In genomic region chr16:35871898-35872297, GRCm38 (mm10) we compare ENCODE assay signal across 8 mouse cellular contexts. TPM values are rescaled to one million over a fixed set of nuclear protein-coding genes. Genes with fewer than 3 reads are reported as not detected.
A peak's percentile ranks its signal among the peaks of the same experiment; 100 is the strongest.
DNase-seq lines count a peak whose midpoint lies in the region; ATAC-seq lines count a peak whose summit lies in the region.

No protein-coding gene starts in this region.

- DNase-seq in kidney, adult 9 months = no peak
- DNase-seq in embryonic facial prominence, embryonic 11.5 days (ENCODE audit: low spot score) = no peak
- no peak for DNase-seq in right cerebral cortex, adult 2 months (ENCODE audit: low spot score in 2 of 2)
- no peak for DNase-seq in left cerebral cortex, postnatal 4 days
- DNase-seq in kidney, postnatal 4 days = no peak

- H3K27me3 ChIP-seq in kidney, embryonic 15.5 days = peaks cover 38% of the 10 kb centered on the region
- peaks cover 16% of the 10 kb centered on the region for H3K27me3 ChIP-seq in embryonic facial prominence, embryonic 11.5 days (ENCODE audit: control insufficient read depth, insufficient read depth, low read length)
- peaks cover 7% of the 10 kb centered on the region for H3K27me3 ChIP-seq in hindbrain, embryonic 16.5 days (replicated peaks; ENCODE audit: control insufficient read depth, insufficient read depth, low read length)
- H3K27me3 ChIP-seq in midbrain, embryonic 13.5 days = peaks cover 38% of the 10 kb centered on the region

- no peak overlapping the region for H3K27ac ChIP-seq in kidney, embryonic 15.5 days
- no peak overlapping the region for H3K27ac ChIP-seq in embryonic facial prominence, embryonic 11.5 days (replicated peaks; ENCODE audit: low read depth, low read length)
- no peak overlapping the region for H3K27ac ChIP-seq in hindbrain, embryonic 16.5 days (ENCODE audit: low read depth, low read length)
- no peak overlapping the region for H3K27ac ChIP-seq in midbrain, embryonic 13.5 days

- WGBS in kidney, embryonic 15.5 days = 25% methylated on average over 12 of the region's 12 CpGs
- WGBS in embryonic facial prominence, embryonic 11.5 days = 17% methylated on average over 12 of the region's 12 CpGs
- 26% methylated on average over 12 of the region's 12 CpGs for WGBS in hindbrain, embryonic 16.5 days
- 25% methylated on average over 12 of the region's 12 CpGs for WGBS in midbrain, embryonic 13.5 days

- H3K4me3 ChIP-seq in kidney, embryonic 15.5 days (replicated peaks) = peak overlapping the region; percentile 59
- no peak overlapping the region for H3K4me3 ChIP-seq in embryonic facial prominence, embryonic 11.5 days (ENCODE audit: low read depth, low read length)
- peak overlapping the region; percentile 60; the same call in 1 of the 2 replicates for H3K4me3 ChIP-seq in hindbrain, embryonic 16.5 days (ENCODE audit: low read length)
- peak overlapping the region; percentile 46; the same call in 1 of the 2 replicates for H3K4me3 ChIP-seq in midbrain, embryonic 13.5 days (replicated peaks)

- ATAC-seq in kidney, embryonic 15.5 days (replicated peaks; ENCODE audit: low FRiP score) = 0 out of 2 replicates have a peak, but pooled peaks have one; percentile 22
- ATAC-seq in embryonic facial prominence, embryonic 11.5 days (replicated peaks; ENCODE audit: insufficient number of reproducible peaks, low FRiP score, low TSS enrichment, low read depth) = no peak
- no peak for ATAC-seq in hindbrain, embryonic 16.5 days
- no peak for ATAC-seq in midbrain, embryonic 13.5 days

- peaks cover 13% of the 10 kb centered on the region for H3K4me1 ChIP-seq in kidney, embryonic 15.5 days
- peaks cover 3% of the 10 kb centered on the region; the same call in 1 of the 2 replicates for H3K4me1 ChIP-seq in embryonic facial prominence, embryonic 11.5 days (ENCODE audit: control insufficient read depth, insufficient read depth, low read length)
- peaks cover 3% of the 10 kb centered on the region for H3K4me1 ChIP-seq in hindbrain, embryonic 16.5 days (ENCODE audit: control insufficient read depth, insufficient read depth, low read depth, low read length)
- peaks cover 13% of the 10 kb centered on the region for H3K4me1 ChIP-seq in midbrain, embryonic 13.5 days (replicated peaks)

- H3K4me2 ChIP-seq in kidney, embryonic 15.5 days = peak overlapping the region; percentile 94
- peak overlapping the region; percentile 91; the same call in 1 of the 2 replicates for H3K4me2 ChIP-seq in embryonic facial prominence, embryonic 11.5 days (ENCODE audit: low read depth, low read length)
- H3K4me2 ChIP-seq in hindbrain, embryonic 16.5 days (ENCODE audit: low read length) = peak overlapping the region; percentile 99
- peak overlapping the region; percentile 70 for H3K4me2 ChIP-seq in midbrain, embryonic 13.5 days (replicated peaks)

- intact Hi-C loops in left cerebral cortex, postnatal 4 days (cut with DNase I) = no loop called here

- H3K9me3 ChIP-seq in kidney, embryonic 15.5 days (replicated peaks) = no peaks in the 10 kb centered on the region
- no peaks in the 10 kb centered on the region for H3K9me3 ChIP-seq in embryonic facial prominence, embryonic 11.5 days (replicated peaks; ENCODE audit: control insufficient read depth, low read length)
- H3K9me3 ChIP-seq in hindbrain, embryonic 16.5 days (ENCODE audit: control insufficient read depth, low read length) = no peaks in the 10 kb centered on the region
- H3K9me3 ChIP-seq in midbrain, embryonic 13.5 days = no peaks in the 10 kb centered on the region

- no peaks in the 10 kb centered on the region for H3K36me3 ChIP-seq in kidney, embryonic 15.5 days
- no peaks in the 10 kb centered on the region for H3K36me3 ChIP-seq in embryonic facial prominence, embryonic 11.5 days (replicated peaks; ENCODE audit: control insufficient read depth, insufficient read depth, low read depth, low read length)
- no peaks in the 10 kb centered on the region for H3K36me3 ChIP-seq in hindbrain, embryonic 16.5 days (ENCODE audit: control insufficient read depth, insufficient read depth, low read length)
- H3K36me3 ChIP-seq in midbrain, embryonic 13.5 days = no peaks in the 10 kb centered on the region

- H3K9ac ChIP-seq in kidney, embryonic 15.5 days = no peak overlapping the region
- no peak overlapping the region for H3K9ac ChIP-seq in embryonic facial prominence, embryonic 11.5 days (replicated peaks; ENCODE audit: low read length)
- H3K9ac ChIP-seq in hindbrain, embryonic 16.5 days (ENCODE audit: low read depth, low read length) = no peak overlapping the region
- H3K9ac ChIP-seq in midbrain, embryonic 13.5 days (replicated peaks) = no peak overlapping the region

RNA-seq across cellular contexts. Expression of gene Parp14, which starts 0.6 kb away (rescaled TPM):
- 1.1 and 1.2 TPM in 2 replicates for polyA plus RNA-seq in kidney, embryonic 15.5 days (2015; fragmentation: Nextera tagmentation; extraction: Ambion mirVana)
- 0.29 and 0.45 TPM in 2 replicates for polyA plus RNA-seq in embryonic facial prominence, embryonic 11.5 days (2014; fragmentation: Nextera tagmentation; extraction: Ambion mirVana)
- 0.34 and 0.53 TPM in 2 replicates for polyA plus RNA-seq in hindbrain, embryonic 16.5 days (2015; fragmentation: Nextera tagmentation; extraction: Ambion mirVana)
- polyA plus RNA-seq in midbrain, embryonic 13.5 days (2015; fragmentation: Nextera tagmentation; extraction: Ambion mirVana) = 0.24 and 0.35 TPM in 2 replicates
- total RNA-seq in left cerebral cortex, postnatal 4 days (2021) = 1 to 10 TPM in 1 of 2 experiments, under 1 TPM in 1; 0.60 to 1.3 TPM
